Mouse (Mus musculus) embryonic stem cell, embryonic (primary cell): ENCODE measurements around the gene Vmn1r71.
"Not testable (repeated sequence)": the region's sequence is repeated elsewhere in the genome, so short reads cannot be mapped to it uniquely, and the experiment has no call there.

Source experiments
- CTCF ChIA-PET, 4 experiments: fragments of 300-600 bp in 2 of 4; fragments of 350-600 bp in 2 of 4; sonication (Branson Sonifier 250); formaldehyde crosslinking; loops; one replicate each; lab custom pipeline; 2022; ENCODE audit warnings: inconsistent platforms in 2 of 4; lab: Charles Lee
- POLR2A ChIA-PET, 4 experiments: fragments of 300-600 bp in 2 of 4; fragments of 350-600 bp in 2 of 4; sonication (Branson Sonifier 250); formaldehyde crosslinking; loops; one replicate each; lab custom pipeline; 2022; ENCODE audit warnings: antibody characterized with exemption in 4 of 4, inconsistent platforms in 1 of 4; lab: Charles Lee

The Vmn1r71 gene

DNA sequence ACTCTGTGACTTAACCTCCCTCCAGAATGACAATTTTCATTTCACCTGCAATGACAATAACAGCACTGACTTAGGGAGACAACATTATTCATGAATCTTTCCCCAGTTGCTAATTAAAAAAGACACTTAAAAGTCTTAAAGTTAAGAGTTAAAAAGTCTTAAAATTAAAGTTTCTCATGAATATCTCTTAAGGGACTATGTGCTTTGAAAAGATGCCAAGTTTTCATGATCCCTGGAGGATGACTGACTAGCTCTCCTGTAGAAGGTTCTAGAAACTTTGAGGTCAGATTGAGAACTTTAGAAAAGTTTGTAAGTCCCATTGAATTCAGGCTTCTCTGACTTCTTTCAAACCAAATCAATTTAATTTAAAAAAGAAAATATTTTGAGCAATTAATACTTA is at the start of gene Vmn1r71:
Gene Vmn1r71 (minus strand): TSS at position 101 of the 400 bp plus-strand sequence.
- POLR2A ChIA-PET, result no interaction called here
- CTCF ChIA-PET, result no interaction called here

- POLR2A ChIA-PET, result interaction anchor here in 1 of 4 experiments (0.6 kb wide), 1 partner anchor 262 kb away, joined by 4 read pairs; the partner anchor contains the start of gene Zik1
- CTCF ChIA-PET, result not testable (repeated sequence)
Measured at GRCm38 (mm10) chr7:10757551-10757950, 3.4 kb upstream of the Vmn1r71 start.
